Mouse (Mus musculus): ENCODE data around the gene Slc4a1ap.
A peak's percentile ranks its signal among the peaks of the same experiment; 100 is the strongest.
"Not testable (repeated sequence)": the region's sequence is repeated elsewhere in the genome, so short reads cannot be mapped to it uniquely, and the experiment has no call there.

The Slc4a1ap gene

GRCm38 (mm10) chr5:31526354-31527116 lies at the start of gene Slc4a1ap:
Slc4a1ap (plus strand) TSS chr5:31526995.
- DNase-seq = peak; percentile 93

- DNase-seq = no peak
These were observed 46.3 kb upstream of the Slc4a1ap start for GRCm38 (mm10) chr5:31480536-31480935.

GRCm38 (mm10) chr5:31485440-31485839 lies 41.4 kb upstream of the Slc4a1ap start, which contains the start of gene 4930548H24Rik:
4930548H24Rik (plus strand) TSS chr5:31485740.
- no peak for DNase-seq

- DNase-seq = no peak
These were observed 38.9 kb upstream of the Slc4a1ap start for GRCm38 (mm10) chr5:31487889-31488288.

GRCm38 (mm10) chr5:31489116-31489769 lies 37.6 kb upstream of the Slc4a1ap start:
- DNase-seq = no peak

- no peak for DNase-seq
These were observed 34.8 kb upstream of the Slc4a1ap start for GRCm38 (mm10) chr5:31492031-31492430.

GRCm38 (mm10) chr5:31494513-31495297 lies 32.1 kb upstream of the Slc4a1ap start, which contains the start of gene Gpn1:
Gpn1 (plus strand) TSS chr5:31494741.
- DNase-seq = peak; percentile 96

GRCm38 (mm10) chr5:31504843-31505242 lies 22.0 kb upstream of the Slc4a1ap start:
- DNase-seq = no peak

- DNase-seq = no peak
These were observed 14.3 kb upstream of the Slc4a1ap start for GRCm38 (mm10) chr5:31512481-31512880.

- no peak for DNase-seq
These were observed 6.2 kb upstream of the Slc4a1ap start for GRCm38 (mm10) chr5:31520556-31520955.

- no peak for DNase-seq
These were observed 404 bp downstream of the Slc4a1ap start for GRCm38 (mm10) chr5:31527117-31527680.

- DNase-seq = not testable (repeated sequence)
These were observed 912 bp downstream of the Slc4a1ap start, which contains the start of gene Supt7l for GRCm38 (mm10) chr5:31527707-31528106. Supt7l (minus strand) TSS chr5:31527807.

- no peak for DNase-seq
These were observed 1.8 kb downstream of the Slc4a1ap start for GRCm38 (mm10) chr5:31528560-31528959.

- DNase-seq = peak; percentile 11
These were observed 8.4 kb downstream of the Slc4a1ap start for GRCm38 (mm10) chr5:31535228-31535627.

GRCm38 (mm10) chr5:31559401-31559800 lies 32.6 kb downstream of the Slc4a1ap start:
- no peak for DNase-seq

- DNase-seq = no peak
These were observed 33.6 kb downstream of the Slc4a1ap start for GRCm38 (mm10) chr5:31560352-31560751.

GRCm38 (mm10) chr5:31562036-31562666 lies 35.4 kb downstream of the Slc4a1ap start:
- no peak for DNase-seq

- DNase-seq = peak; percentile 78
These were observed 36.7 kb downstream of the Slc4a1ap start for GRCm38 (mm10) chr5:31563496-31563895.

GRCm38 (mm10) chr5:31563905-31564304 lies 37.1 kb downstream of the Slc4a1ap start:
- DNase-seq = no peak

GRCm38 (mm10) chr5:31564976-31565375 lies 38.2 kb downstream of the Slc4a1ap start:
- DNase-seq = no peak

GRCm38 (mm10) chr5:31566026-31566425 lies 39.2 kb downstream of the Slc4a1ap start:
- DNase-seq = no peak

- DNase-seq = no peak
These were observed 39.7 kb downstream of the Slc4a1ap start for GRCm38 (mm10) chr5:31566457-31566856.

Data from retina, postnatal 1 day (tissue).